Mouse (Mus musculus) kidney, postnatal 10 days (tissue): ENCODE measurements around the gene Dlx3.

Source experiments
- DNase-seq: peaks from one replicate; pipeline ENCODE4 v3.0.0; 2021; ENCODE audit warnings: mixed read lengths

Gene Dlx3

GRCm38 (mm10) chr11:95088857-95089779, 30.8 kb upstream of the Dlx3 start:
- DNase-seq = peak; percentile 82

DNA sequence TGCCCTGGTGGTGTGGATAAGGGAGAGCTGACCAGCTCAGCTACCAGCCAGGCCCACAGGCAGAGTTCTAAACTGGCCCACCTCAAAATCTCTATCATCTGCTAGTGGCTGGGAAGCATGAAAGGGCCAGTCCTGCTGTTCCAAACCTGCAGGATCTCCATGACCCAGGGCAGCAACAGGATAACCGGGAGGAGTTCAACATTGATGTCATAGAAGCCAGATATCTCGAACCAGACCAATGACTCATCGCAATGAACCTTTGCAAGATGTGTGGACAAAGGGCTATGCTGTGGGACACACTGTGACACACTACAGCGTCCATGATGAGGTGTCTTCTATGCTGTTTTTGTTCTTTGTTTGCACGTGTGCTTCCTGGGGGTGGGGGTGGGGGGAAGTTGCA, 26.8 kb upstream of the Dlx3 start:
- DNase-seq = no peak

- DNase-seq = peak; percentile 57
These were observed 24.3 kb upstream of the Dlx3 start for GRCm38 (mm10) chr11:95095596-95095995.

DNA sequence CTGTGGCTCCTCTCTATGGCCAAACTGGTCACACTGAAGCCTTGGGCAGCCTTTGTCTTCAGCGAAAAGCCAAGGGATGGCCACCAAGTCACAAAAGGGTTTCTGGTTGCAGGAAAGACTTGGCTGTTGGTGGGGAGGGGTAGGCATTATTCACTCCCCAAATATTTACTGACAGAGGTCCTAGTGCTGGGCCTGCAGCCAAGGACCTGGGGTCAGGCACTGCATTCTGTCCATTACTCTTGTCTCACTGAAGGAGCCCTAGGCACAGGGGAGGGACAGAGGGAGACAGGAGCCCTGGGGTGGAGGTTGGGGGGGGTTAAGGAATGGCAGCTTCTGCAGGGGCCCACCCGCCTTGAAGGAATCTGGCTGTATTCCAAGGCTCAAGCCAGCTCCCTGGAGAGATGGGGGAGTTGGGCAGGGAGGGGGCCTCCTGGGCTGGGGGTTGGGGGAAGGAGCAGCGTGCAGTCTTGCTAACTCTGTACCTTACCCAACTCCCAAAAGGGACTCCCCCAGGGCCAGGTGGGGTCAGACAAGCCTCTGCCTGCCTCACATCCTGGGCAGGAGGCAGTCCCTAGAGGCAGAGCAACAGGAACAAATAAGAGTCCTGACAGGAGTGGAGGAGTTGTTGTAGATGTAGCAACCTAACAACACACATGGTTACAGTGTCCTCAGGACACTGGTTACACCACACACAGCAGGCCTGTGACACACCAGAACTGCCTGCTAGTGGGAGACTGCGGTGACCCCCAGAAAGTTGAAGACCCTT, 23.1 kb upstream of the Dlx3 start:
- peak; percentile 72 for DNase-seq

GRCm38 (mm10) chr11:95097889-95098288, 22.0 kb upstream of the Dlx3 start:
- DNase-seq = no peak

- no peak for DNase-seq
These were observed 21.4 kb upstream of the Dlx3 start for GRCm38 (mm10) chr11:95098346-95099095.

GRCm38 (mm10) chr11:95100393-95100792, 19.5 kb upstream of the Dlx3 start:
- DNase-seq = peak; percentile 64

DNA sequence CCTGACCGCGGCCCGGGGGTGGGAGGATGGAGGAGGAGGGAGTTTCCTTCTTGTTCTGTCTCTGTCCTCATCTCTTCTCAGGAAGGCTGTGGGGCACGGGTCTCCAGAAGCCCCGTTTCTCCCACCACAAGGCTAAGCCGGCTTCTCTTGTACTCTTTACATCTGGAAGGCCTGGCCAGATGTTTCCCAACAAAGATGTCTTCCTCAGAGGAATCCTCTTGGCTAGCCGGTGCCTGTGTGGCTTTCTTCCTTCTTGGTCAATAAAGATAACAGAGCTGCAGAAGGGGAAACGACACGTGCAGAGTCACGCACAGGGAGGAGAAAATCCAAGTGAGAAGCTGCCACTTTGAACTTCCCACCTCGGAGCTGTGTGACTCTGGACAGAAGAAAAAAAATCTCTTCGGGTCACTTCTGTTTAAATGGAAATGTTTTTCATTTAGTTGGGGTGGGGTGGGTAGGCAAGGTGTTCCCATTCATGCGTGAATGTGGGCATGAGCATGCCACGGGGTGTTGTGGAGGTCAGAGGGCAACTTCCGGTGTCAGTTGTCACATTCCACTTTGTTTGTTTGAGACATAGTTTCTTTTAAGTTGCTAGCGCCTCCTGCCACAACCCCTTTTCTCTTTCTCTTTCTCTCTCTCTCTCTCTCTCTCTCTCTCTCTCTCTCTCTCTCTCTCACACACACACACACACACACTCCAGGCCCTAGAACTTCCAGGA, 18.7 kb upstream of the Dlx3 start:
- DNase-seq = peak; percentile 42

DNA sequence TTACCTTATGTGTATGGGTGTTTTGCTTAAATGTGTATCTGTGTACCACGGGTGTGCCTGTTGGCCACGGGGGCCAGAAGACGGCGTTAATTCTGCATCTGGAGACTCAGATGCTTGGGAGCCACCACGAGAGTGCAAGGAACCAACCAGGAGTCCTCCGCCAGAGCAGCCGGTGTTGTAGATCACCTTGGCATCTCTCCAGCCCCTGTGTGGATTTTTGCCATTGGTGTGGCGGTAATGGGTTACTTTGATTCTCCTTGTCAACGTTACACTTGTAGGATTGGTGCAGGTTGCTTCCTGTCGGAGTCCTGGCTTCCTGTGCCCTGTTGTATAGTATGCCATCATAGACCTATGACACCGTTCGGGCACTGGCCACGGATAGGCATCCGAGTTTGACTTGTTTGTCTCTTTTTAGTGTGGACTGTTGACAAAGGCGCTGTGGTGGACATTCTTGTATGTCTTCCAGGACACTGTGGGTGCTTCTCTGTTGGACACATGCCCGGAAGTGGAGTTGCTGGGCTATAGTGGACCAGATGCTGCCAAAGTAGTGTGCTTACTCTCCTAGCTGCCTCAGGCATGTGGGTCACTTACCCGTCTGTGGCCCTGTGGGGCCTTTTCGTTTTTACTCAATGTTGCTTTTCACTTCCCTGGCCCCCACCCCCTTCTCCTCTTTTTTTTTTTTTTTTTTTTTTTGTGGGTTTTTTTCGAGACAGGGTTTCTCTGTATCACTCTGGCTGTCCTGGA, 17.6 kb upstream of the Dlx3 start:
- DNase-seq = peak; percentile 60

- no peak for DNase-seq
These were observed 15.7 kb upstream of the Dlx3 start for GRCm38 (mm10) chr11:95104266-95104665.

GRCm38 (mm10) chr11:95105274-95105874, 14.5 kb upstream of the Dlx3 start:
- peak; percentile 66 for DNase-seq

DNA sequence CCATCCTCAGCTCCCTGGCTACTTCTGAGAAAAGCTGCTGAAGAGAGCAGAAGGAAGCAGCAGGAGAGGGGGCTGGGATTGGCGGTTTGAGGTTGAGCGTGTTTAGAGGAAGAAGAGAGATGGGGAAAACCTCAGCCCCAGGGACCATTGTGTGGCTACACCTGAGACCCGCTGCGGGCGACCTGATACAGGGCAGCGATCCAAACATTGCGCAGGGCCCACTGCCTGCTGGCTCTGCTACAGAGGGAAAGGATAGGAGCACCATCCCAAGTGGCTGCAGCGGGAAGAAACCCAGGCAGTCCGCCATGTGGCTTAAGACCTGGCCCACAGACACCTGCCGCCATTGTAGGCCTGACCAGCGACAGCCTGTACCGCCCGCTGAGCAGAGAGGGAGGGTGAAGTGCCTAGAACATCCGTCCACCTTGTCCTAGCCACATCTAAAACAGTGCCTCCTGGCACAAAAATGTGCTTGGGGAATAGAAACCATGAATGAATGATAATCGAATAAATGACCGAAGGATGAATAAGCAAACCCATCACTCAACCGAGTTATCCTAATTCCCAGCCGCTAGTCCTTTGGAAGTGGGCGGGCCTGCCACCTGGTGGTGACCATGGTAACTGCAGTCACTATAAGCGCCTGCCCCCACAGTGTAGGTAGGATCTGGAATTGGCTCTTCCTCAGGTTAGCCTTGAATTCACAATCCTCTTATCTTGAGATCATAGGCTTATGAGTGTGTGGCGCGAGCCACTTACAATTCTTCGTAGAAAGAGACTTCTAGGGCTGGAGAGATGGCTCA, 13.3 kb upstream of the Dlx3 start:
- peak; percentile 89 for DNase-seq

GRCm38 (mm10) chr11:95109000-95109399, 10.9 kb upstream of the Dlx3 start:
- DNase-seq = no peak

GRCm38 (mm10) chr11:95110081-95110480, 9.8 kb upstream of the Dlx3 start:
- DNase-seq = no peak

DNA sequence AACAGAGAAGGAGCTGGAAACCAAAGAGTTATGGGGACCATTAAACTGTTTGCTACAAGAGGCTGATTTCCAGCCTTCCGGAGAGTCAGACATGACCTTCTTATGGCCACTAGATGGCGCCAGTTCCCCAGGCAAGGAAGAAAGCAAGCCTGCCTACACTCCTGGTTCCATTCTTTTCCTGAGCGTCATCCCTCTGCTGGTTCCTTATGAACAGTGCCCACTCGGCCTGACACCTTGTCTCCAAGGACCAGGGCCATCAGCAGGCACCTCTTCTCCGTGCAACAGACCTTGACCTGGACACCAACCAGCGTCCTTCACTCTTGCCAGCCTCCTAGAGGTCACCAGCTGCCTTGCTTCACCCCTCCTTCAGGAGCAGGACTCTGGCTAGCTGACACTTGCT, 2.9 kb upstream of the Dlx3 start:
- peak; percentile 86 for DNase-seq

DNA sequence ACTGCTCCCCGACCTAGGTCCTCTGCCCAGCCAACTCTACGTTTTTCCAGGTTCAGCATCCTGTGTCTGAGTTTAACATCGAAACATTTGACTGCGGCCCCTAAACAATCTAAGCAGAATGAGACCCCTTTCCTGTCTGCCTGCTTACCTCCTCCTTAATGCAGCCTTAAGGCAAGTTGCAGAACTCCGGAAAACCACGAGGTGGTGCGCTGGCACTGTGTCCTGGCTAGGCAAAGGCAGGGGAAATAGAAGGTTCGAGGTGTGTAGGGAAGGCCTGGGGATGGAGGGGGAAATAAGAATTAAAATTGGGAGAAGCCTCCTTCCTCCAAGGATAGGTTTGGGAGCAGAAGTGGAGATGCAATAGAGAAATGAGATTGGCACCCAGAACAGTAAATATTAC, 1.4 kb upstream of the Dlx3 start:
- DNase-seq = peak; percentile 87

DNA sequence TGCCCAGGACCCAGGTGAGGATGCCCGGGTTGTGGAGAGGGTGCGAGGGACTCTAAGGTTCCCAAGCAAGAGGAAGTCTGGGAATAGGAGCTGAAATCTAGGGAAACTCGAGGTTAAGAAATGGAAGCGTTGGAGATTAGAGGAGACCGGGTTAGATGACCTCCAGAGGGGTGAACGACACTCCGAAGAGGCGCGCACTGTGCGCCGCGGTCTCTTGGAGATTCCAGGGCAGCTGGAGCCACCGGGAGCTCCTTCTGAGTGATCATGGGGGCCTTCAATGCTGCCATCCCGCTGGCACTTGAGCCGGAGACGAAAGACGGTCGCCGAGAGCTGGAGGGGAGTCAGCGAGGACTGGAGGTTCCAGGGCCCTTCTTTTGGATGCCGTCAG, 708 bp downstream of the Dlx3 start:
- no peak for DNase-seq

DNA sequence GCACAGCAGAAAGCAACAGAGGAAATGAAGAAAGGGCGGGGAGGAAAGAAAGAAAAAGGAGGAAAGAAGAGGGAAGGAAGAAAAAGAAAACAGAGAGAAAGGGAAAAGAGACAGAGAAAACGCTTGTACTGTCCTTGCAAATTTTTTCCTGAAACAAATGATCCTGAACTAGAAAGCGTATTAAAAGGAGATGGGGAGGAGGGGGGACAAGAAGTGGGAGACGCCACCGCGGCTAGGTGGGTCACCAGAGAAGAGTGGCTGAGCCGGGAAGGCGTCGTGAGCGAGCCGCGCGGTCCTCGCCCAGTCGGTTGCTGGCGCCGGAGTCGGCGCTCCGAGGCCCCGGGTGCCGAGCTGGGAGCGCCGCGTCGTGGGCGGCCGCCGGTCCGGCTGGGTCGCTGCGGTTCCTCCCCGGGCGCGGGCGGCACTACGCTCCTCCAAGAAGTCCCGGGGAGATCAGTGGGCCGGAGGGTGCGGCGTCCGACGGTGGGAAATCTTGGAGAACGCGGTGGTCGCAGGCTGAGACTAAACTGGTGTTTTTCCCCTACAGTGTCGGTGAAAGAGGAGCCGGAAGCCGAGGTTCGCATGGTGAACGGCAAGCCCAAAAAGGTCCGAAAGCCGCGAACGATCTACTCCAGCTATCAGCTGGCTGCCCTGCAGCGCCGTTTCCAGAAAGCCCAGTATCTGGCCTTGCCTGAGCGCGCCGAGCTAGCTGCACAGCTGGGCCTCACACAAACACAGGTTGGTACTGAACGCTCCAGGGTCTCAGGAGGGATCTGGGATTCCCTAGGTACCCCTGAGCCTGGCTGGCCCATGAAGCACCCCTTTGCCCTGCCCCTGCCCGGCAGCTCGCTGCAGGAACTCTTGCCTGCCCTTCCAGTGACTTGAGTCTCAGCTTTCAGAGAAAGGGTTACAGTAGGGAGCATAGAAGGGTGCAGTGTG, 1.5 kb downstream of the Dlx3 start:
- DNase-seq = peak; percentile 40

DNA sequence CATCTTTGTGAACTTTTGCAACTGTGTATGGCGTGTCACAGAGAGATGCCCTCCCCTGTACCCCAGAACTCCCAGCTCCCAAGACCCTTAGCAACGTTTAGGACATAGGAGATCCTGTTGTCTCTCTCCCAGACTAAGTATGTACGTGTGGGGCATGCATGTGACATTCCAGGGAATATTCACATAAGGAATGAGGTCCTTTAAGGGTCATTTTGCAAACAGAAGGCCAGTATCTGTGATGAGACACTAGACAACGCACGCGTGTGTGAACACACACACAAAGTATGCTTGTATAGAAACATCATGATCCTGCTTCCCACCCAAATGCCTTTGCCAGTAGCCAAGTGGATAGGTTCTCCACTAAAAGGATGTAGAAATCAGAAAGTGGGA, 2.2 kb downstream of the Dlx3 start:
- DNase-seq = no peak
